Mouse (Mus musculus) brain, embryonic 14.5 days (tissue): ENCODE results near the gene Gimap3. TPM values are rescaled to one million over a fixed set of nuclear protein-coding genes. Genes with fewer than 3 reads are reported as not detected.

ENCODE experiments used
- DNase-seq: peaks from one replicate; pipeline ENCODE4 v3.0.0-alpha.2; 2011; ENCODE audit warnings: low read depth
- CTCF ChIP-seq: fragments of 200-500 bp; IDR thresholded peaks from 2 replicates; pipeline ENCODE4 v1.5.1; 2012; ENCODE audit warnings: inconsistent platforms, mild to moderate bottlenecking, moderate library complexity, borderline replicate concordance; ENCODE audit not compliant: insufficient read depth, insufficient read length; ENCODE audit errors: extremely low read depth
- POLR2A ChIP-seq: fragments of 200-500 bp; IDR thresholded peaks from 2 replicates; pipeline ENCODE4 v1.6.1; 2012; ENCODE audit warnings: mild to moderate bottlenecking, inconsistent platforms, borderline replicate concordance; ENCODE audit not compliant: poor library complexity, insufficient read depth, insufficient read length, severe bottlenecking; ENCODE audit errors: extremely low read depth
- polyA plus RNA-seq: library from polyadenylated mRNA; depleted of rRNA; stranded (reverse); fragments of >200 nt; gene quantifications from 2 replicates; pipeline ENCODE4 v1.2.3, GENCODE M21; 2012

Gimap3 gene
- polyA plus RNA-seq, 1 experiment = not detected

DNA sequence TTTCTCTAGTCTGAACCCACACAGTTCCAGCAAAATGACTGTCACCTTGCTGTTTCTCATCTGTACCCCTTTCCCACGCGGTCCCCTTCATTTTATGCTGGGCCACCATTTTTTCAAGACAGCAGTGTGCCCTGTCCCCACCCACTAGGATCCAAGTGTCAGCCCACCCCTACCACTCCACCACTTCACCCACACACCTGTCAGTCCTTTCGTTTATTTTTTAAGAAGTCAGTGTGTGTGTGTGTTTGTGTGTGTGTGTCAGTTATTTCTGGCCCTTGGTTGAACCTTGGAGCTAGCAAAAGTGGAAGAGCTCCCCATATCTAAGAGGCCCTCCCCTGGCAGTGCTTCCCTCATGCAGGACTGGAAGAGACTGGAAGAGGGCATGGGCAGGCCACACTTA is 1.7 kb downstream of the Gimap3 start:
- DNase-seq = no peak
- no peak for TF ChIP-seq CTCF
- no peak for TF ChIP-seq POLR2A

DNA sequence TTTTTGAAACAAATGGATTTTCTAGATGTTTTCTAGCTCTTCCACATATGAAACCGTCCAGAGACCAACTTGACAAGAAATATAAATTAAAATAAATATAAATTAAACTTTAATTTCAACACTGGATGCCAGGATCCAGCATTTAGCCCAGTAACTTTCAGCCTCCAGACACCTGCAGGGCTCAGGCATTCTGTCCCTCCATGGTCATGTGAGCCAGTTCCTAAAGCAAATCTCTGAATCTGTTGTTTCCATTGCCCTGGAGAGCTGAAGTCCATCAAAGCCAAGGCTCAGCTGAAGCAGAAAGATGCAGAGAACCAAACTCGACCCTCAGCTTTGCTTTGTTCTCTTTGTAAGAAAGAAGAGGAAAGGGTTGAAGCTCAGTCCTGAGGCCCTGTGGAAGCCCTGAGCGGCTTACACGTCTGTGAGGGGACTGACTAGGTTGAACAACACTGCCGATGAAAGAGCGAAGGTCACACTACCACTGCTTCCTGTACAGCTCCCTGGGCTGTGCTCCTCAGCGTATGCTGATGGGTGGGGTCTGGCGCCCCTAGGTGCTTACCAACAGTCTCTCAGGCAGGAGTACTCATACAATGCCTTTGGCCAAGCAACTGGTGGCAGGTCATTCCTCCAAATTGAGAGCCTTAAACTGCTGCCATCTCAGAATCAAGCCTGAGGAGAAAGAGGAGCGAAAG is 2.3 kb downstream of the Gimap3 start:
- no peak for DNase-seq
- no peak for TF ChIP-seq CTCF
- TF ChIP-seq POLR2A = no peak

DNA sequence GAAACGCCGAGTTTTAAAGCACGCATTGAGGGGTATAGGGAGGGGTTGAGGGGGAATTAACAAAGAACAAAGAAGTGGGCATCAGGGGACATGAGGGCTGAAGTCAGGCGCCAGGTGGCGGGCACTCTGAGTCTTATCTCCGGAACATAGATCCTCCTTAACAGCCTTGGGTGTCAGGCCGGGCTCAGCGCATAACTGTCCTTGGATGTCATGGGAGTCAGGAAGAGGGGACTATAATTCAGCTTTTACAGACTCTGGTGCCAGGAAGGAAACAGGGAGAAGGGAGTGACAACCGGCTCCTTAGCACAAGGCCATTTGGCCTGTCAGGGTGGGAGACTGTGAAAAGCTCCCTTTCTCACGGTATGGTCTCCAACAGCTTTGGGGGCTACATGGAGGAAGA is 6.2 kb downstream of the Gimap3 start:
- DNase-seq = no peak
- TF ChIP-seq CTCF (no peak), POLR2A (no peak)

DNA sequence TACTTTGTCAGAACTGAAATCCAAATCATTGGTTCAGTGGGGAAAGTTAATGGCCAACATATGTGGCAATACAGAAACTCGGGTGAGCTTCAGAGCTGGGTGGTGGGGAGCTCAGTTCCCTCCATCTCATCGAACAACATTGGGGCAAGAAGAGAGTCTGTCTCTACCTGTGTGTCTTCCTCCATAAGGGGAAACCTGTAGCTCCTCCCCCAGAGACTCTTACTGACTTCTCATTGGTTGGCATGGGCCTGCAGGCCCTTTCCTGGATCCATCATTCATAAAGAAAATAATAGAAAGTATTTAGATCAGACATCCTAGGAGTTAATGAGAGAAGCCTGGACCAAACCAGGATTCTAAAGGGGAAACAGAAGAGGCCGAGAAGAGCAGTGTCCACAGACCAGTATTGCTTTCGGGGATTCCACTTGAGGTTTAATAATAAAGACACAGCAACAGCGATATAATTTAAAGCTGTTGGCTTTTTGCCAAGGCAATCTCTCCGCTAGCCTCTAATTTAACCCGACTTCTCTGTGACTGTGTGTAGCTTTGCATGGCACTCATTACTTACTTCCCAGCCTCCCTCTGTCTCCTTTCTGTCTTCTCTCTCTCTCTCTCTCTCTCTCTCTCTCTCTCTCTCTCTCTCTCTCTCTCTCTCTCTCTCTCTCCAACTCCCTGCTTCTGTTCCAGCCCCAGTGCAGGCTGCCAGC is 6.9 kb downstream of the Gimap3 start:
- TF ChIP-seq POLR2A (no peak), CTCF (no peak)

DNA sequence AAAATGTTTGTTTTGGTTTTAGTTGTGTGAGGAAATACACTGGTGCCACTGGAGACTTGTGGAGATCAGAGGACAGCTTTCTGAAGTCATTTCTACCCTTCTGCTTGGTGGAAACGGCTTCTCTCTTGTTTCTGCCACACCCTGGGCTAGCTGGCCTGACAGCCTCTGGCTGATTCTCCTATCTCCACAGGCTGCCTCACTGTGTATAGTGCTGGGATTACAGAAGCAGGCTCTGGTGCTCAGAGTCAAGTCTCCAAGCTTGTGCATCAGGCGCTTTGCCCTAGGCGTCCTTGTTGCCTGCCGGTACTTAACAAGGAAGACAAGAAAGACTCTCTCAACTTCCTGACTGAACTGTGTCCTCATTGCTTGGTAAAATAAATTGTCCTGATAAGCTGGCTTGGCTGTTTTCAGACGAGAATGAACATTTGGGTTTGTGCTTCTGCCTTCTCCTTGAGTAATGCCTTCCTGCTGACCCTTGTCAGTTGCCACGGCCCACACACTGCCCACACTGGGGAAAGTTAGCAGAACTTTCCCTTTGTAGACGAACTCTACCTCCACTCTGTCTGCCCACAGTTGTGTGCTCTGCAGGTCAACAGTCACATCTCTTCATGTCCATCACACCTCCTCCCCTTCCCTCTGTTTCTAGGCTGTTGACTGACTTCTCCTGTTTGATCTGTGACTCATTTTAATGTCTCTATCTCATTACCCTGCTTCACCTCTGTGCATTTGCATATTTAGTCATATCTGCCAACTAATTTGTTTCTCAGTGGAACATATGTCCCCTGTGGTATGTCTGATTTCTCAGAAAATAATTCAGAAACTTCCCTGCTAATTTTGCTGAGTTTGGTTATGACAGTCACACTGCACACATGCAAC is 23.3 kb downstream of the Gimap3 start:
- TF ChIP-seq CTCF (no peak), POLR2A (no peak)
- DNase-seq = no peak

More for the DNA sequence above, 6.9 kb downstream of the Gimap3 start:
- DNase-seq = peak; percentile 37

DNA sequence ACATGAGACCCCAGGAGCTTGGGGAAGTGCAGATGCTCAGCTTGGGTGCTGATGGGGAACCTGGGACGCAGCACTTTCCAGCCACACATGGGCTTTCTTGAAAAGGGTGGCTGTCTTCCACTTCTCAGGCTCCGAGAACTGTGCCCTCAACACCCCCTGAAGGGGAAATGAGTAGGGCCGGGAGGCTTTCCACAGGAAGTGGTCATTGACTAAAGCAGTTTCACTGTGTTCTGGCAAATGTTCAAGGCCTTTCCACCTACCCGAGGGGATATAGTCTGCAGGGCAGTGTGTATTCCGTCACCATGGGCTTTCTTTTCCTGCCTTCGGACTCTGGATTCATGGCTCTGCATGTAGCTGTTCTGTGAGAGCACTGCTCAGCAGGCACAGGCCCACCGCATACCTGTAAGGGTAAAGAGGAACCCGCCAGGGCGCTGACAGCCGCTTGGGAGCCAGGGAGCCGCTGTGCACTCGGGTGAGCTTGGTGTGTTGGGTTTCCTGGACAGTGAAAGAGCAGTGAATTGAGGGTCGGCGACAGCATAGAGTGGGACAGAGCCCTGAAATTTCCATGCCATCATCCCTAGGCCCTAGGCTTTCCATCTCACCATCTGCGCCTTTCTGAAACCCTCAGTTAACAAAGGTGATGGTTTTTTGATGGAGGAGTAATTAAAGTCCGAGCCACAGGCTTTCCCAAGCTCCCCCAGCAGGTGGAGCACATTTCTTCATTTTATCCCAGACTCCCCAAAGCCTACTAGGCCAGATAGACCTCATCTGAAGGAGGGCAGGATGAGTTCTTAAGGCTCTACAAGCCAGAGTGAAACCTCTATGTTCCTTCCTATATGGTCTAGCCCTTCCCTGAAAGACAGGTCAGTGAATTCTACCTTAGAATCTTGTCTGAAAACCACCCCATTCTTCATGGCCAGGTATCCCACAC is 24.4 kb downstream of the Gimap3 start, which contains the start of gene Gimap5:
Gene Gimap5 (plus strand): TSS at position 239 of the 931 bp plus-strand sequence.
- peak; percentile 40 for DNase-seq
- peak; percentile 65; the same call in 1 of the 2 replicates for TF ChIP-seq CTCF
- no peak for TF ChIP-seq POLR2A

DNA sequence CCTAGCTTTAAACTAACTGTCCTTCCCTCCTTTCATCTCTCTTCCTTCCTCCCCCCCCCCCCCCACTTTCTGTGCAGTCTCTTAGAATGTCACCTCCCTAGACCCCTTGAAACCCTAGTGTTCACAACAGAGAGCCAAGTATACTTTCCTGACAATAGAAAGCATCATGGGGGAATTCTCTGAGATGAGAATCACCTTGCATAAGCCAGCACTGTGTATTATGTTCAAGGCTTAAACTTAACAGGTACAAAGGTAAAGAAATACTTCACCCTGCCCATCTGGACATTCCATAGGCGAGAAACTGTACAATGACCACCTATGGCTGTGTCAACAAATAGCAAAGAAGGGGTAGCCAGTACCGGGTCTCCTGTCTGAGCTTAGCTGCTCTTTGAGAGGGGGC is 25.2 kb downstream of the Gimap3 start:
- DNase-seq = no peak
- TF ChIP-seq POLR2A (no peak), CTCF (no peak)

DNA sequence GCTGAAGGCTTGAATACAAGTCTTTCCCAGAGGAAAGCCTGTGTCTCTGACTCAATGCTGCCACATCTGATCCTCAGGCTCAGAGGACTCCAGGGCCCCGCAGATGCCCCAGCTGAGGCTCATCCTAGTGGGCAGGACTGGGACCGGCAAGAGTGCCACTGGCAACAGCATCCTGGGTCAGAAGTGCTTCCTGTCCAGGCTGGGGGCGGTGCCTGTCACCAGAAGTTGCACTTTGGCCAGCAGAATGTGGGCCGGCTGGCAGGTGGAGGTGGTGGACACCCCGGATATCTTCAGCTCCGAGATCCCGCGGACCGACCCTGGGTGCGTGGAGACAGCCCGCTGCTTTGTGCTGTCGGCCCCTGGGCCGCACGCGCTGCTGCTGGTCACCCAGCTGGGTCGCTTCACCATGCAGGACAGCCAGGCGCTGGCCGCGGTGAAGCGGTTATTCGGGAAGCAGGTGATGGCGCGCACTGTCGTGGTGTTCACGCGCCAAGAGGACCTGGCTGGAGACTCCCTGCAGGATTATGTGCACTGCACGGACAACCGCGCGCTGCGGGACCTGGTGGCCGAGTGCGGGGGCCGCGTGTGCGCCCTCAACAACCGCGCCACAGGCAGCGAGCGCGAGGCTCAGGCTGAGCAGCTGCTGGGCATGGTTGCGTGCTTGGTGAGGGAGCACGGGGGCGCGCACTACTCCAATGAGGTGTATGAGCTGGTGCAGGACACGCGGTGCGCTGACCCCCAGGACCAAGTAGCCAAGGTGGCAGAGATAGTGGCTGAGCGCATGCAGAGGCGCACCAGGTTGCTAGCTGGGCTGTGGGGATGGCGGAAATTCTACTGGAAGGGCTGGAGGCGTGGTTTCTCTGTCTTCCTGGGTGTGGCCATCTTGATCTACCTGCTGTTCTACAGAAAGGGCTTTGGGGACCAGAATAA is 28.0 kb downstream of the Gimap3 start:
- TF ChIP-seq POLR2A (no peak), CTCF (no peak)

DNA sequence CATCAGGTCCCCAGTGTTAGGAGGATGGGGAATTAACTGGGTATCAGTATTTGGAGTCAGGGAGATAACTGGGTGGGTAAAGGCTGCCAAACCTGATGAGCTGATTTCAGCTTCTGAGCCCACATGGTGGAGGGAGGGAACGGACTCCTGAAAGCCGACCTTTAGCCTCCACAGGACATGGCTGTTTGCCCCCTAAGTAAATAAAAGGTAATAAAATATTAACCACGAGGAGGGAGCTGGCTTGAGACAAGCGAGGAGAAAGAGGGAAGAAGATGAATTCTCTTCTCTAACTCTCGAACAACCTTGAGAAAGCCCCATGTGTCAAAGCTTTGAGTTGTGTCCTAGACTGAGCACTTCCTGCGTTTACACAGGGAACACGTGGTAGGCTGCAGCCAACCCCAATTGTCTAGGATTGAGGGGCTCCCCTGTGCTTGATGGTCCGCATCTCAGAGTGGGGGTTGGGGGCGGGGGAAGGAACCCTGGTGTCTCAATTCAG is 28.9 kb downstream of the Gimap3 start:
- TF ChIP-seq POLR2A = no peak
- no peak for TF ChIP-seq CTCF
- no peak for DNase-seq

More for the DNA sequence above, 28.0 kb downstream of the Gimap3 start:
- DNase-seq = peak; percentile 25
